Comparison of ENCODE assay signal across 29 mouse cellular contexts in the genomic region with DNA sequence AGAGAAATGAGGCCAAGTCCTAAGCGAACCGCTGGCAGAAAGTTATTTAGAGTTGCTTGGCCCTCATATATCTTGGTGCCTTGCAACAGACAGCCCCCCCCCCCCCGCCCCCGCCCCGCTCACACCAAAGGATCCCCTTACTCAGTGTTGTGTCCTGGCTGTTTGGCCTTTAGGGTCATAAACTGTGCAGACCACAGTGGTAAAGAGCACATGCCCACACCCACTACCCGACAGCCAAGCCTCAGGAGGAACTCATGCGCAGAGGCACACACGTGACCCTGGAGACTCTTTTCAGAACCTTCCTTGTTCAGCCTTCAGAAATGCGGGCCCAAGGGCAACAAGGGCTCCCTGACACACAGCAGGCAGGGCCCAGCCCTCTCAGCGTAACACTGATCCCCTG.
DNase-seq lines count a peak whose midpoint lies in the region; ATAC-seq and TF ChIP-seq lines count a peak whose summit lies in the region.
"Had no signal": no experiment of that assay in that cellular context is flagged by ENCODE, and none has a peak within 500 bp of the region (broad histone marks: within the 10 kb centered on the region; RNA-seq: fewer than 3 reads in every experiment).

No protein-coding gene starts in this region.

- H3K9ac ChIP-seq in kidney, embryonic 14.5 days (ENCODE audit: low read depth, low read length) = no peak overlapping the region
- H3K9ac ChIP-seq in kidney, postnatal 0 days (ENCODE audit: low read depth, low read length) = no peak overlapping the region
- H3K9ac ChIP-seq in ES-Bruce4 (ENCODE audit: low read depth, poor library complexity, severe bottlenecking) = no peak overlapping the region
- H3K9ac ChIP-seq: embryonic facial prominence, embryonic 12.5 days; embryonic facial prominence, embryonic 15.5 days; forebrain, postnatal 0 days; heart, embryonic 12.5 days; heart, embryonic 15.5 days; hindbrain, embryonic 14.5 days had no signal

- peak; percentile 4 for DNase-seq in adrenal gland, postnatal 14 days
- DNase-seq in adrenal gland, adult 2 months = no peak
- no peak for DNase-seq in kidney, postnatal 4 days
- DNase-seq in kidney, postnatal 0 days (ENCODE audit: low spot score) = peak; percentile 21
- no peak for DNase-seq in kidney, postnatal 10 days
- no peak for DNase-seq in gastrocnemius, postnatal 36 days
- DNase-seq: adrenal gland, adult 8-10 months; adrenal gland, postnatal 36 days; cerebellum, adult 18-20 months; cerebellum, adult 9-10 months; cerebellum, postnatal 14 days; forebrain, postnatal 0 days; gastrocnemius, adult 2 months; gastrocnemius, postnatal 14 days; heart, adult 18-20 months; heart, postnatal 10 days; heart, postnatal 4 days had no signal

- H3K27me3 ChIP-seq in kidney, embryonic 14.5 days (ENCODE audit: control insufficient read depth, insufficient read depth, low read length) = no peaks in the 10 kb centered on the region
- no peaks in the 10 kb centered on the region for H3K27me3 ChIP-seq in kidney, postnatal 0 days (ENCODE audit: insufficient read depth, low read length)
- H3K27me3 ChIP-seq in ES-Bruce4 (ENCODE audit: control insufficient read depth, insufficient read depth, low read length, poor library complexity, severe bottlenecking) = no peaks in the 10 kb centered on the region
- H3K27me3 ChIP-seq: embryonic facial prominence, embryonic 12.5 days; embryonic facial prominence, embryonic 15.5 days; heart, embryonic 12.5 days; heart, embryonic 15.5 days had no signal

- 0 out of 2 replicates have a peak overlapping the region, but pooled peaks have one; percentile 0 for H3K4me2 ChIP-seq in kidney, embryonic 14.5 days (replicated peaks; ENCODE audit: low read depth, low read length)
- no peak overlapping the region for H3K4me2 ChIP-seq in kidney, postnatal 0 days (ENCODE audit: low read length)
- H3K4me2 ChIP-seq: embryonic facial prominence, embryonic 12.5 days; embryonic facial prominence, embryonic 15.5 days; heart, embryonic 12.5 days; heart, embryonic 15.5 days; hindbrain, embryonic 14.5 days had no signal

- H3K4me1 ChIP-seq in kidney, embryonic 14.5 days (ENCODE audit: control insufficient read depth, insufficient read depth, low read length) = no peaks in the 10 kb centered on the region
- H3K4me1 ChIP-seq in kidney, postnatal 0 days (replicated peaks; ENCODE audit: insufficient read depth, low read length) = no peaks in the 10 kb centered on the region
- H3K4me1 ChIP-seq in ES-Bruce4 (ENCODE audit: control insufficient read depth, insufficient read depth, low read length) = no peaks in the 10 kb centered on the region
- H3K4me1 ChIP-seq: embryonic facial prominence, embryonic 12.5 days; embryonic facial prominence, embryonic 15.5 days; heart, embryonic 12.5 days; heart, embryonic 15.5 days had no signal

- no peak overlapping the region for H3K4me3 ChIP-seq in kidney, embryonic 14.5 days (ENCODE audit: low read length)
- no peak overlapping the region for H3K4me3 ChIP-seq in kidney, postnatal 0 days (replicated peaks; ENCODE audit: low read depth, low read length)
- H3K4me3 ChIP-seq in ES-Bruce4 (ENCODE audit: low read depth, low read length) = no peak overlapping the region
- H3K4me3 ChIP-seq: embryonic facial prominence, embryonic 12.5 days; embryonic facial prominence, embryonic 15.5 days; gastrocnemius, adult 2 months; heart, embryonic 12.5 days; heart, embryonic 15.5 days had no signal

- ATAC-seq in kidney, embryonic 14.5 days (ENCODE audit: low FRiP score, low TSS enrichment) = peak; percentile 88
- peak; percentile 43 for ATAC-seq in kidney, postnatal 0 days (replicated peaks; ENCODE audit: low FRiP score, low read depth)
- ATAC-seq: forebrain, embryonic 14.5 days; forebrain, postnatal 0 days; hindbrain, postnatal 0 days; inflammation-experienced regulatory T-cells, adult 6 months; Patski had no signal

- 0 out of 2 replicates have a peak, but pooled peaks have one; percentile 38 for TF ChIP-seq EP300 in ES-Bruce4 (IDR thresholded peaks at IDR 0.05; ENCODE audit: insufficient read depth, low read depth, low read length)

- TF ChIP-seq CTCF in kidney, postnatal 0 days (IDR thresholded peaks at IDR 0.05; ENCODE audit: low read depth) = no peak
- TF ChIP-seq CTCF in ES-Bruce4 (IDR thresholded peaks at IDR 0.05; ENCODE audit: low read depth, low read length) = no peak

- H3K36me3 ChIP-seq in kidney, embryonic 14.5 days (ENCODE audit: control insufficient read depth, insufficient read depth, low read length) = no peaks in the 10 kb centered on the region
- no peaks in the 10 kb centered on the region for H3K36me3 ChIP-seq in kidney, postnatal 0 days (ENCODE audit: insufficient read depth, low read length)
- H3K36me3 ChIP-seq in ES-Bruce4 (ENCODE audit: control insufficient read depth, insufficient read depth, low read length, poor library complexity, severe bottlenecking) = no peaks in the 10 kb centered on the region
- H3K36me3 ChIP-seq: embryonic facial prominence, embryonic 12.5 days; embryonic facial prominence, embryonic 15.5 days; G1E; heart, embryonic 12.5 days; heart, embryonic 15.5 days had no signal

- intact Hi-C loops in gastrocnemius, postnatal 36 days (cut with DNase I) = no loop called here

- 16% methylated on average over 10 of the region's 10 CpGs for WGBS in kidney, embryonic 14.5 days
- WGBS in kidney, postnatal 0 days = 16% methylated on average over 10 of the region's 10 CpGs

- no peak overlapping the region for H3K27ac ChIP-seq in kidney, embryonic 14.5 days (ENCODE audit: low read depth, low read length)
- H3K27ac ChIP-seq in kidney, postnatal 0 days = no peak overlapping the region
- no peak overlapping the region for H3K27ac ChIP-seq in ES-Bruce4 (ENCODE audit: insufficient read depth, low read length)
- H3K27ac ChIP-seq: embryonic facial prominence, embryonic 12.5 days; embryonic facial prominence, embryonic 15.5 days; gastrocnemius, adult 2 months; heart, embryonic 15.5 days; hindbrain, embryonic 14.5 days; hindbrain, postnatal 0 days had no signal

- H3K9me3 ChIP-seq in kidney, embryonic 14.5 days (ENCODE audit: control insufficient read depth, low read length) = no peaks in the 10 kb centered on the region
- H3K9me3 ChIP-seq in kidney, postnatal 0 days (replicated peaks; ENCODE audit: low read length) = no peaks in the 10 kb centered on the region
- H3K9me3 ChIP-seq in ES-Bruce4 (replicated peaks; ENCODE audit: control insufficient read depth, insufficient read depth, low read length, poor library complexity, severe bottlenecking) = no peaks in the 10 kb centered on the region
- H3K9me3 ChIP-seq: embryonic facial prominence, embryonic 12.5 days; embryonic facial prominence, embryonic 15.5 days; G1E; heart, embryonic 15.5 days had no signal

- no peak for TF ChIP-seq POLR2A in ES-Bruce4 (IDR thresholded peaks at IDR 0.05; ENCODE audit: insufficient read depth, low read length)

Comparison
In these comparisons a context has a peak if more than half of its experiments do, and no peak if none do; other contexts are left out.
1. DNase-seq: peak in adrenal gland, postnatal 14 days (single experiment) and kidney, postnatal 0 days (single experiment); none in adrenal gland, adult 2 months (single experiment), kidney, postnatal 4 days (0 of 2), kidney, postnatal 10 days (single experiment) and gastrocnemius, postnatal 36 days (0 of 2).